Mouse (Mus musculus): Measurements from ENCODE around the gene Ptgir. TPM values are rescaled to one million over a fixed set of nuclear protein-coding genes. Genes with fewer than 3 reads are reported as not detected.

Ptgir gene
- total RNA-seq, 2 experiments from 2014 or later = not detected

GRCm38 (mm10) chr7:16892352-16892730, 13.9 kb upstream of the Ptgir start:
- no peak for DNase-seq

DNA sequence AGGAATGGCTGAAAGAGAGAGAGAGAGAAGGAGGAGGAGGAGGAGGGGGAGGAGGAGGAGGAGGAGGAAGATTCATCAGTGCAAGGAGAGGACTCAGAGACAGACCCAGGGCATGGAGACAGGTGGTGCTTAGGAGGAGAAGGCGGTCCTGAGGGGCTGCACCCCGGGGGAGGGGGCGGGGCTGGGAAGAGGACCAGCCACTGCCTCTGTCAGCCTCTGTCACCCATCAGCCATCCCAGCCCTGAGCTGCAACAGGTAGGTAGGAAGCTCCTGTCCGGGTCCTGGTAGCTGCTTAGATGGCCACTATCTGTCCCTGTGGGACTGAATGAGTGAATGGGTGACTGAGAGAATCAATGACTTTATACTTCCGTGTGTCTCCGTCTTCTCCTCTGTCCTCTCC, 12.7 kb upstream of the Ptgir start:
- no peak for DNase-seq

DNA sequence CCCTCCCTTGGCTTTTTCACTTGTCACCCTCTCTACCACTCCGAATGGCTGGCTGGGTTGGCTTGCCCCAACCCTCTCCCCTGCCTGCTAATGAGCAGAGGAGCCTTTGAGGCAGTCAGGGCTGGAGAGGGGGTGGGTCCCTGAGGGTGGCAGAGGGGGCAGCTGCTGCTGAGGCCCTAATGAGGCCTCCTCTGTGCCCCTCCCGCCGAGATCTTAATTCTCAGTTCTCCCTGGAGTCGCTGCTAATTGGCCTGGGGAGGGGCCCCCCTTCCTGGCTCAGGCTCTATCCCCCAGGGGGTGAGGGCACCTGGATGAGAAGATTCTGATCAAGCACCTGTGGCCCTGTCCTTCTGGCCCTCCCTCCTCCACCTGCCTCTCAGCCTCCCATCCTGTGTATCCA, 12.0 kb upstream of the Ptgir start:
- DNase-seq = no peak

DNA sequence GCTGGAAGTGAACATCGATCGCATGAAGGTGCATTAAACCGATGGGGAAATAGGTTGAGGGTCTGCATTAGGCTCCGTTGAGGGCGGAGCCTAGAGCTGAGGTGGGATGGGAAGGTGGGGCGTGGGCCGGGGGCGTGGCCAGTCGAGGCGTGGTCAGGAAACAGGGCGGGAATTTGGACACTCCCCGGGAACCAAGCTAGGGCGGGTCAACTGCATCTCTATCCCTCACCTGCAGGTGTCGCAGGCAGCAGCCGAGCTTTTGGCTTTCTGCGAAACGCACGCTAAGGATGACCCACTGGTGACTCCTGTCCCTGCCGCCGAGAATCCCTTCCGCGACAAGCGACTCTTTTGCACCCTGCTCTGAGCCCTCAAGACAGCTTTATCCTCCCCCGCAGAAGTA, 11.3 kb upstream of the Ptgir start:
- peak in 1 of 2 experiments; percentile 63 for DNase-seq

DNA sequence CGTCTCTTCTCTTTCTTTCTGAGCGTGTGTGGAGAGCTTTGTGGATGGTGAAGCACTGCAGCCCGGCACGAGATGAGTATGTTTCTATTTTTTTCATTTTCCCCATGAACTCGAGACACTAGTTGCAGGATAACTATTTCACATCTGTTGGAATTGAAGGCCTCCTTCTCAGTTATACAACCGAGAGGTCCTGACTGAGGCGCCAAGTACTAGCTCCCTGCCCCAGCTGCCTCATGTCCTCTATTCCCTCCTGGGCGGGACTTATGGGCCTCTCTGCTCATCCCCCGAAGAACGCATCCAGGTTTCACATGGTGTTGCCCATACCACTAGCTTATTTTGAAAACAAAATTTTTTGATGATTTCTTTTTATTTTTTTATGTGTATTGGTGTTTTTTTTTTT, 10.8 kb upstream of the Ptgir start:
- no peak for DNase-seq

DNA sequence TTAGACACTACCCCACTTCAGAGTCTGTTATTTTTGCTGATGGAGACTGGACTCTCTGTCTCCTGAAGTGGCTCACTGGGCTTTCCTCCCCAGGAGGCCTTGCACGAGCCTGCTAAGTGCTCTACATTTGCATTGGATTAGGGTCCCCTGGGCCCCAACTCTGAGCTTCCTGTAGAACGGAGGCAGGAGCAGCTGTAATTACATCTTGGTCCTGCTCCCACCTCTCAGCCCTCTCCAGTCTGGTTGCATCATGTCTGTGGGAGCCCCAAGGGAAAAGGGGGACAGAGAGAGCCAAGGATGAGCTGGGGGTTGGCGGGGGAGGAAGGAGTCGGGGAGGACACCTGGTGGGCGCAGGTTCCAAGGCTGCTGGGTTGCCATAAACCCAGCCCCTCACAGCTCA, 5.8 kb upstream of the Ptgir start:
- DNase-seq = no peak

- no peak for DNase-seq
Observed at GRCm38 (mm10) chr7:16903439-16903955, 2.8 kb upstream of the Ptgir start.

DNA sequence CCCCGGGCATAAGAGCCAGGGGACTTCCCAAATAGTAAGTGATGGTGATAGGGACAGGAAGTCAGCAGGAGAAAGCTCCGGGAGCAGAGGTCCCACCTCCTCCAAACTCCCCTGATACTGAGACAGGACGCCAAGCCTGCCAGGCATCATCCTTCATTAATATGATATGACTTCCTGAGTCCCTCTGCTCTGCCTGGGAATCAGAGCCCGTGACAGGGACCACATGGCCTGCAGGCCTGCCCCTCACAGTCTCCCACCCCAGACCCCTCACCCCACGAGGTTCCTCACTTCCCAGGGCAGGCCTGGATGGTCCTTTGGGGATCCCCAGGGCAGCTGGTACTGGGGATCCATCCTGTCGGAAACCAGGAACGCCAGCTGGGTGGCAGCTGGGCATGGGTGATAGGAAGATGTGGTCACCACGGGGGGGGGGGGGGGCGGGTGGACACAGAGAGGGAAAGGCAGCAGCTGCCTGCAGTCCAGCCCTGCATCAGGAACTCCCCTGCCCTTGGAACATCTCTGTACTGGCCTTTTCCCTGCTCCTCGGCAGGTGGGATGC, 2.1 kb upstream of the Ptgir start:
- no peak for DNase-seq

DNA sequence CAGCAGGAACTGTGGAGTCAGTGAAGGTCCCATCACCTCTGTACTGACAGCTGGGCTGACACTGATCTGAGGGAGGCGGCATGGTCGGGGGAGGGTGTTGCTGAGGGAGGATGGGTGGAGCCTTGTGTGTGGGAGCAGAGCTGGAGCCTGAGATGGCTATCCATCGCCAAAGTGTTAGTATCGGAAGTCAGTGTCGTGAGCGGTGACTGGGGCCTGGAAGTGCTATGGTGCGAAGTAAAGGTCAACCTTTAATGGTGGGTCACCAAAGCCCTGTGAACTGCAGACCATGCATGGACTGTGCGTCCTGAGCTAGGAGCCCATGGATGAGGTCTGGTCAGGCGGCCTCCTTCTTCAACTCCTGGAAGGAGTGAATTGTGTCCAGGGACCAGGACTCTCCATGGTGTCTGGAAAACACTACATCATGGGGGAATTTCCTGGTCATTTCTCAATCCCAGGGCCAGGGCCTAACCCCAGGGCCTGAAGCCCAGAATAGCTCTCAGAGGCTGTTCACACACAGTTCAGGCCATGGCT, 734 bp upstream of the Ptgir start:
- DNase-seq = no peak

DNA sequence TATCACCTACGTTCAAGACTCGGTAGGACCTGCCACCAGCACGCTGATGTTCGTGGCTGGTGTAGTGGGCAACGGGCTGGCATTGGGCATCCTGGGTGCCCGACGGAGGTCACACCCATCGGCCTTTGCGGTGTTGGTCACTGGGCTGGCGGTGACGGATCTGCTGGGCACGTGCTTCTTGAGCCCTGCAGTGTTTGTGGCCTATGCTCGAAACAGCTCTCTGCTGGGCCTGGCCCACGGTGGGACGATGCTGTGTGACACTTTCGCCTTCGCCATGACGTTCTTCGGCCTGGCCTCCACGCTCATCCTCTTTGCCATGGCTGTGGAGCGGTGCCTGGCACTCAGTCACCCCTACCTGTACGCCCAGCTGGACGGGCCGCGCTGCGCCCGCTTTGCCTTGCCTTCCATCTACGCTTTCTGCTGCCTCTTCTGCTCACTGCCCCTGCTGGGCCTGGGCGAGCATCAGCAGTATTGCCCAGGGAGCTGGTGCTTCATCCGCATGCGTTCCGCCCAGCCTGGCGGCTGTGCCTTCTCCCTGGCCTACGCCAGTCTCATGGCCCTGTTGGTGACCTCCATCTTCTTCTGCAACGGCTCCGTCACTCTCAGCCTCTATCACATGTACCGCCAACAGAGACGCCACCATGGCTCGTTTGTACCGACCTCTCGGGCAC, 734 bp downstream of the Ptgir start:
- DNase-seq = no peak

DNA sequence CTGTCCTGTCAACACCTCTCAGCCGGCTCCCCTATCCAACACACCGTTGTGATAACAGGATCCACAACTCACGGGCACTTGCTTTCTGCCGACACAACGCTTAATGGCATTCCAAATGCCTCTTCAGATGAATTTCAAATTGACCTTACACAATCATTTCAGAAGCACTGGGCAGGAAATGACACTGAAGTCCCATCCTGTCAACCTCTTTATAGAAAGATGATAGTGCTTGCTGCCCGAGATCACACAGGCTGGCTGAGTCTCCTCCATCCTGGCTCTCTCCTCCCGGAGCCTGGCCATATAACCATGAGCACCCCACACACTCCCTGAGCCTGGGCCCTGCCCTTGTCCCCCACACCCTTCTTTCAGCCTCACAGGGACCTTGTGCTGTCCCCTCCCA, 1.6 kb downstream of the Ptgir start:
- DNase-seq = no peak

GRCm38 (mm10) chr7:16908367-16908766, 2.1 kb downstream of the Ptgir start:
- no peak for DNase-seq

- no peak for DNase-seq
Observed at GRCm38 (mm10) chr7:16908859-16909258, 2.6 kb downstream of the Ptgir start.

- no peak for DNase-seq
Observed at GRCm38 (mm10) chr7:16909909-16910308, 3.6 kb downstream of the Ptgir start.

GRCm38 (mm10) chr7:16911904-16912303, 5.6 kb downstream of the Ptgir start:
- no peak for DNase-seq

DNA sequence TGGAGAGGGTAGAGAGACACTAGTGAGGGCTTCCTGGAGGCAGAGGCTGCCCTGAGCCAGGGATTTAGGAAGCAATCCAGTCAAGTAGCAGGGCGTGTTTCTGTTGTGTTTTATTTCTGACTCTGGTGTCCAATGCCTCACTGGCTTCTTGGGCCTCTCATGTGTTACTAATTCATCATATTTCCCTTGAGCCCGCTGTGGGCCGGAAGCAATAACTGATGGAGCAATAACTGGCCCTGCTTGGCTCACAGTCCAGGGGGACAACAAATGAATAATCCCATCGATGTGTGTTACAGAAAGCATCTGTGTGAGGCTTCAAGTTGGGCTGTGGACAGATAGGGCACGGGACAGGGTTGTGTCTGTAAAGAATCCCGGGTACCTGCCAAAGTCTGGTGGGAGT, 6.1 kb downstream of the Ptgir start:
- DNase-seq = no peak

DNA sequence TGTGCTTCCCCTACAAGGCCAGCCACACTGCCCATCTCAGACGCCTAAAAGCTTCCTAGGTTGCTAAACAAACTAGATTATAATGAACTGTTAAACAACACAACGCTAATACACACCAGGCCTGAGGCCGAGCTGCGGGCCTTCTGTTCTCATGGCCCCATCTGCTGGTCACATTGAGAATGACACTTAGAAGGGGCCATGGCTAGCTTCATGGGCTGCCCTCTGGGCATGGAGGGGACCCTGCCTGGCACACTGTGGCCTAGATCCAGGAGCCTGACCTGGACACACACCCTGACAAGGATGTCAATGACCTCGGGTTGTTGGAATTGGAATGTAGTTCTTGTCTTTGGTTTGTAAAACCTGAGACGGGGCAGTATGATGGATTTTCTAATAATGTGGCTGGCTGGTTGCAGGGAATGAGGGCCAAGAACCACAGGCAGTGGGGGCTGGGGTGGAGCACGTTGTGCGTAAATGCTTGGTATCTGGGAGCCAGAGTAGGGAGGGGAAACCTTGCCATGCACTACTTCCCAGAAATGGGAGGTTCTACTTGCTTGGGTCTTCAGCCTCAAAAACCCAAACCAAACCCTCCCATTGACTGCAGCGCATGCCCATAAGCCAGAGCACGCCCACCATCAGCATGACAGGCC, 7.6 kb downstream of the Ptgir start:
- peak; percentile 69 to 71 for DNase-seq

GRCm38 (mm10) chr7:16914453-16915343, 8.4 kb downstream of the Ptgir start:
- DNase-seq = no peak

DNA sequence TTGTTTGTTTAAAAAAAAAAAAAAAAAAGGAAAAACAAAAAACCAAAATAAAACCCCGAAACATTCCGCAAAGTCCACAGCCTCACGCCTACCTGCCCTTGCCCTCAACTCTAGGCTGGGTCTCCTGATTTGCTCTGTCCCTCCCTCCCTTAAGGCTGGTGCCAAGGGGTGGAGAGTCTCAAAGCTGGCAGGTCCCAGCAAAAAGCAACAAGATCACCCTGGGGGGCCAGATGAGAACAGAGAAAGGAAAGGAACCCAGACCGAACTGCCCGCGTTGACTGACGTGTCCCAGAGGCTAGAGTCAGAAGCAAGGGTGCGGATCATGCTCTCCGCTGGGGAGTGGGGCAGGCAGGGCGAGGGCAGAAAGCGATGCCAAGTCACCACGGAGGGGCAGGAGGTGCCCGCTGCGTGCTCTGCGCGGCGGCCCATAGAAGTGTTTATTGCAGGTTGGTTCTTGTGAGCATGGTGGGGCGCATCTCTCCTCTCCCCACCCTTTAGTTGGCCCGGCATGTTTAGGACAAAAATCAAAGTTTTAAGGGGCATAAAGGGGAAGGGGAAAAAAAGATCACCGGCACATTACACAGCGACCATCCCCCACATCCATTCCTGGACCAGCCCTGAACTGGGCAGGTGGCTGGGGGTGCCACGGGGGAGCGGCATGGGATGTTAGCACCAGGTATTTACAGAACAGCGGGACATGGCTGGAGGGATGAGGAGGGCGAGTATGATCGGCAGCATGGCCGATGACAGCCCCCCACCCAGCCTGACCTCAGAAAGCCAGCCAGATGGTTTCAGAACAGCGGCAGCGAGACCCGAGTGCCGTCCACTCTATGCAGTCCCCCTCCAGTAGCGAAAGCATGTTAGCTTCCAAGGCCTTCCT, 9.4 kb downstream of the Ptgir start:
- DNase-seq = no peak

GRCm38 (mm10) chr7:16916342-16917265, 10.3 kb downstream of the Ptgir start:
- DNase-seq = peak; percentile 29 to 33
